Mouse (Mus musculus) CH12.LX (cell line): ENCODE measurements at regions not wholly inside any gene's neighbourhood (a gene's known extent, or its start where the extent isn't known, plus 50 kb on each side); places are given as distances from the start of the nearest gene placed in this dataset.

Experiments used
- CTCF ChIP-seq, 2 experiments: IDR thresholded peaks in 1 of 2; conservative IDR thresholded peaks in 1 of 2; 2 replicates each; pipeline ENCODE4 v1.5.1; 2011 to 2012; ENCODE audit warnings: low read depth in 2 of 2, low read length in 2 of 2, improper control_type of control experiment in 1 of 2, inconsistent platforms in 1 of 2, mild to moderate bottlenecking in 1 of 2, moderate library complexity in 1 of 2
- ELF1 ChIP-seq: IDR thresholded peaks from 2 replicates; pipeline ENCODE4 v1.6.1; 2014; ENCODE audit warnings: low read depth, mild to moderate bottlenecking, inconsistent platforms, low read length, improper control_type of control experiment
- MEF2A ChIP-seq: IDR thresholded peaks from 2 replicates; pipeline ENCODE4 v1.6.1; 2014; ENCODE audit warnings: low read depth, mild to moderate bottlenecking, inconsistent platforms, low read length, improper control_type of control experiment, borderline replicate concordance
- POLR2A ChIP-seq: IDR thresholded peaks from 2 replicates; pipeline ENCODE4 v1.6.1; 2011; ENCODE audit warnings: low read depth, mild to moderate bottlenecking, improper control_type of control experiment, low read length
- SIN3A ChIP-seq: IDR thresholded peaks from 2 replicates; pipeline ENCODE4 v1.6.1; 2012; ENCODE audit warnings: low read length, improper control_type of control experiment, inconsistent platforms
- SMC3 ChIP-seq: IDR thresholded peaks from 2 replicates; pipeline ENCODE4 v1.6.1; 2011; ENCODE audit warnings: low read depth, low read length, improper control_type of control experiment
- UBTF ChIP-seq: IDR thresholded peaks from 2 replicates; pipeline ENCODE4 v1.6.1; 2012; ENCODE audit warnings: low read depth, mild to moderate bottlenecking, inconsistent platforms, low read length, improper control_type of control experiment, moderate library complexity
- USF1 ChIP-seq: IDR thresholded peaks from 2 replicates; pipeline ENCODE4 v1.6.1; 2014; ENCODE audit warnings: low read depth, mild to moderate bottlenecking, inconsistent platforms, low read length, improper control_type of control experiment
- USF2 ChIP-seq: conservative IDR thresholded peaks from 2 replicates; pipeline ENCODE4 v1.6.1; 2011; ENCODE audit warnings: low read depth, low read length, improper control_type of control experiment

DNA sequence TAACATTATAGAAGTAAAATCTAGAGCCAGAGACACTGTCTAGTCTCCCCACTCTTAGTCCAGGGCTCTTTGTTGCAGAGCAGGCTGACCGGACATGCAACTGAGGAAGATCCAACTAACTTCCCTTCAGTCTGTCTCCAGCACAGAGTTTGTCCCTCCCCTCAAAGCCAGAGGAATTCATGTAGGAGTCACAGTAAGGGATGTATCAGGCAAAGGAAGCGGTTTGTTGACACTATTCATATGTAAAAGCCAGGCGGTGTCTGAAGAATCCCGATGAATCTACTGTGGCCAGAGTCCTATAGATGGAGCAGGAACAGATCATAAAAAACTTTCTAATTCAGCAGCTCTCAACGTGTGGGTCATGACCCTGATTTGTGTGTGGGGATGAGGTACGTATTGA lies 179.7 kb upstream of the Foxn2 start:
- TF ChIP-seq UBTF, result no peak
- no peak for TF ChIP-seq USF2
- no peak for TF ChIP-seq CTCF (conservative IDR thresholded peaks at IDR 0.05 in 1 of 2, IDR thresholded peaks at IDR 0.05 in 1 of 2; ENCODE audit: low read depth in 2 of 2, low read length in 2 of 2)
- TF ChIP-seq POLR2A, result no peak
- no peak for TF ChIP-seq SMC3
- no peak for TF ChIP-seq USF1
- no peak for TF ChIP-seq MEF2A
- TF ChIP-seq ELF1, result no peak
- TF ChIP-seq SIN3A, result no peak
